Mouse (Mus musculus) spleen, adult 10 weeks (tissue): ENCODE measurements around the gene Olfr172. TPM values are rescaled to one million over a fixed set of nuclear protein-coding genes. Genes with fewer than 3 reads are reported as not detected.

Experiments
- polyA plus RNA-seq: library from polyadenylated mRNA; stranded (reverse); fragments of 350-450 nt; fragmentation: Illumina TruSeq; extraction: RNeasy Lipid Tissue Mini Kit (QIAGEN cat#74804); gene quantifications from one replicate; pipeline ENCODE4 v1.2.3, GENCODE M21; 2015; ENCODE audit warnings: low replicate concordance; ENCODE audit not compliant: insufficient read depth

Olfr172 gene
- polyA plus RNA-seq: not detected

GRCm38 (mm10) chr16:58763076-58763475, at the start of gene Olfr172:
Olfr172 (minus strand) TSS chr16:58763176.

GRCm38 (mm10) chr16:58800168-58800567, 37.2 kb upstream of the Olfr172 start, which contains the start of gene Olfr173:
Olfr173 (minus strand) TSS chr16:58800268.

GRCm38 (mm10) chr16:58727477-58728131, 35.4 kb downstream of the Olfr172 start, which contains the start of gene Cldnd1:
Cldnd1 (plus strand) TSS chr16:58727910.

GRCm38 (mm10) chr16:58718666-58719120, 44.3 kb downstream of the Olfr172 start, which contains the start of gene Gpr15:
Gpr15 (minus strand) TSS chr16:58719070.

Other genes with a start within 250 kb of the Olfr172 start
- 63.6 TPM for gene St3gal6, start 238.9 kb downstream of the Olfr172 start, polyA plus RNA-seq
- not detected for gene Gm813, start 146.2 kb downstream of the Olfr172 start, polyA plus RNA-seq
- gene E330017A01Rik, start 124.4 kb downstream of the Olfr172 start, polyA plus RNA-seq: not detected
- gene Cpox, start 92.9 kb downstream of the Olfr172 start, polyA plus RNA-seq: 35.9 TPM
- 1.9 TPM for gene Gpr15, start 44.1 kb downstream of the Olfr172 start, polyA plus RNA-seq
- 48.4 TPM for gene Cldnd1, start 35.3 kb downstream of the Olfr172 start, polyA plus RNA-seq
- not detected for gene Olfr173, start 37.1 kb upstream of the Olfr172 start, polyA plus RNA-seq
- gene Olfr175-ps1, start 63.6 kb upstream of the Olfr172 start, polyA plus RNA-seq: not detected
- not detected for gene Olfr177, start 111.6 kb upstream of the Olfr172 start, polyA plus RNA-seq
- gene Olfr178, start 128.9 kb upstream of the Olfr172 start, polyA plus RNA-seq: not detected
- not detected for gene Olfr181, start 165.6 kb upstream of the Olfr172 start, polyA plus RNA-seq
- not detected for gene Olfr180, start 166.2 kb upstream of the Olfr172 start, polyA plus RNA-seq
- not detected for gene Olfr183, start 232.2 kb upstream of the Olfr172 start, polyA plus RNA-seq